Comparison of ENCODE assay signal across 19 mouse cellular contexts in the genomic region with DNA sequence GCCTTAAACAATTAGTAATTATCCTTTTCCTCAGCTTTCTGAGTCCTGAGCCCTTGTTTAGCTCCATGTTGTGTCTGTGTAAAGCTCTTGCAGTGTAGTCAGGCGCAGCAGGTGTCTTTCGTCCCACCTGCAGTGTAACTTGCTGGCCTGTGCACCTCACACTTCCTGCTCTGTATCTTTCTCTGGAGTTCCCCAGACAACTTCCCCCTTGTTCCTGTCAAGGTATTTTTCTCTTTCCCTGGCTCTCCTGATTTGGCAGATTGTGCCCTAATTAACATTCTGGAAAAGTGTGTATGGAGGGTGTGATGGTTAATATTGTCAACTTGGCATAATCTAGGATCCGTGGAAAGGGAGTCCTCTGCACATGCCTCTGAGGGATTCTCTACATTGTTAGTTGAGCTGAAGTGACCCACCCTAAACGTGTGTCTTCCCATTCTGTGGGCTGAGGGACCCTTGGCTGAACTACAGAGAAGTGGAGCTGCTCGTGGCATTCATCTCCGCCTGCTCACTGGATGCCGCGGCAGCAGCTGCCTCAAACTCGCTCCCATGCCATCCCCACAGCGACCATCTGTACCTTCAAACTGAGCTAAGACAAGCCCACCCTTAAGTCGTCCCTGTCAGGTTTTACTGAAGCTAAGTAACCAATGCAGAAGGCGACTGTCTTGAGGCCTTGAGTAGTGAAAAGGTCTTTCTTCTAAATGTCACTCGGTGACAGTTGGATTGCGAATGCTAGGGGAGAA. TPM values are rescaled to one million over a fixed set of nuclear protein-coding genes. Genes with fewer than 3 reads are reported as not detected.
DNase-seq lines count a peak whose midpoint lies in the region; ATAC-seq and TF ChIP-seq lines count a peak whose summit lies in the region.
"Had no signal": no experiment of that assay in that cellular context is flagged by ENCODE, and none has a peak within 500 bp of the region (broad histone marks: within the 10 kb centered on the region; RNA-seq: fewer than 3 reads in every experiment).

No protein-coding gene starts in this region.

- H3K9ac ChIP-seq in forebrain, embryonic 14.5 days (ENCODE audit: low read length): no peak overlapping the region
- H3K9ac ChIP-seq: embryonic facial prominence, embryonic 13.5 days; liver, postnatal 0 days had no signal

- H3K36me3 ChIP-seq in forebrain, embryonic 14.5 days (ENCODE audit: control insufficient read depth, insufficient read depth, low read length): peaks cover 35% of the 10 kb centered on the region
- H3K36me3 ChIP-seq in forebrain, embryonic 10.5 days (replicated peaks): peaks cover 60% of the 10 kb centered on the region

- no peak overlapping the region for H3K4me3 ChIP-seq in forebrain, embryonic 14.5 days (ENCODE audit: low read depth, low read length)
- H3K4me3 ChIP-seq in forebrain, embryonic 10.5 days: no peak overlapping the region
- no peak overlapping the region for H3K4me3 ChIP-seq in left cerebral cortex, adult 2 months
- H3K4me3 ChIP-seq in cortical plate, adult 2 months (ENCODE audit: insufficient read depth, low read length): no peak overlapping the region
- H3K4me3 ChIP-seq: embryonic facial prominence, embryonic 13.5 days; heart, embryonic 10.5 days had no signal

- no peaks in the 10 kb centered on the region for H3K4me1 ChIP-seq in forebrain, embryonic 14.5 days (ENCODE audit: control insufficient read depth, insufficient read depth, low read length)
- no peaks in the 10 kb centered on the region for H3K4me1 ChIP-seq in forebrain, embryonic 10.5 days
- peaks cover 10% of the 10 kb centered on the region for H3K4me1 ChIP-seq in cortical plate, adult 2 months (ENCODE audit: control insufficient read depth, insufficient read depth, low read length)
- H3K4me1 ChIP-seq: heart, embryonic 10.5 days had no signal

- TF ChIP-seq CTCF in left cerebral cortex, adult 2 months (IDR thresholded peaks at IDR 0.05): no peak
- TF ChIP-seq CTCF in cortical plate, adult 2 months (IDR thresholded peaks at IDR 0.05; ENCODE audit: extremely low read depth, insufficient read depth, low read length): no peak

- TF ChIP-seq POLR2A in cortical plate, adult 2 months (IDR thresholded peaks at IDR 0.05; ENCODE audit: extremely low read depth, insufficient read depth, low read length): no peak

- peak; percentile 45; the same call in 1 of the 2 replicates for ATAC-seq in forebrain, embryonic 14.5 days
- ATAC-seq: liver, postnatal 0 days had no signal

- DNase-seq in forebrain, embryonic 14.5 days (ENCODE audit: low spot score): peak; percentile 29
- no peak for DNase-seq in forebrain, embryonic 10.5 days (ENCODE audit: extremely low spot score, low spot score)
- no peak for DNase-seq in left cerebral cortex, adult 2 months (ENCODE audit: extremely low spot score in 1 of 2, low spot score in 2 of 2)
- DNase-seq in left cerebral cortex, postnatal 25 days (ENCODE audit: low spot score in 2 of 2): no peak
- peak; percentile 34 for DNase-seq in CD4-positive, CD25-positive, alpha-beta regulatory T cell, adult 2 months (ENCODE audit: low read depth, low spot score)
- DNase-seq in ovary, postnatal 10 days (ENCODE audit: low spot score): no peak
- DNase-seq: adrenal gland, adult 2 months; heart, postnatal 14 days; kidney, adult 8-10 months; kidney, postnatal 25 days; liver; liver, postnatal 0 days; retina, postnatal 1 day; thymus, postnatal 14 days had no signal

- intact Hi-C loops in left cerebral cortex, adult 2 months (cut with DNase I): no loop called here
- intact Hi-C loops in left cerebral cortex, postnatal 25 days (cut with DNase I): no loop called here

- 65% methylated on average over 14 of the region's 14 CpGs for WGBS in forebrain, embryonic 14.5 days
- 88% methylated on average over 14 of the region's 14 CpGs for WGBS in forebrain, embryonic 10.5 days

- H3K27me3 ChIP-seq in forebrain, embryonic 14.5 days (replicated peaks; ENCODE audit: control insufficient read depth, insufficient read depth, low read length): no peaks in the 10 kb centered on the region
- no peaks in the 10 kb centered on the region for H3K27me3 ChIP-seq in forebrain, embryonic 10.5 days (ENCODE audit: poor library complexity, severe bottlenecking)
- H3K27me3 ChIP-seq: CH12.LX; embryonic facial prominence, embryonic 13.5 days had no signal

- no peaks in the 10 kb centered on the region for H3K9me3 ChIP-seq in forebrain, embryonic 14.5 days (replicated peaks; ENCODE audit: control insufficient read depth, low read length)
- no peaks in the 10 kb centered on the region for H3K9me3 ChIP-seq in forebrain, embryonic 10.5 days
- H3K9me3 ChIP-seq: embryonic facial prominence, embryonic 13.5 days; heart, embryonic 10.5 days had no signal

- no peak overlapping the region for H3K4me2 ChIP-seq in forebrain, embryonic 14.5 days (ENCODE audit: low read length)
- H3K4me2 ChIP-seq: embryonic facial prominence, embryonic 13.5 days had no signal

- H3K27ac ChIP-seq in forebrain, embryonic 14.5 days (ENCODE audit: low read depth, low read length): 0 out of 2 replicates have a peak overlapping the region, but pooled peaks have one; percentile 27
- H3K27ac ChIP-seq in forebrain, embryonic 10.5 days: no peak overlapping the region
- H3K27ac ChIP-seq in left cerebral cortex, adult 2 months: peak overlapping the region; percentile 60; the same call in 1 of the 2 replicates
- peak overlapping the region; percentile 47; the same call in 1 of the 2 replicates for H3K27ac ChIP-seq in cortical plate, adult 2 months (ENCODE audit: insufficient read depth, low read length)
- H3K27ac ChIP-seq: embryonic facial prominence, embryonic 13.5 days; heart, embryonic 10.5 days; stomach, postnatal 0 days had no signal

RNA-seq across cellular contexts. Expression of a gene that starts 42.2 kb away (rescaled TPM):
- polyA plus RNA-seq in forebrain, embryonic 14.5 days (2014; fragmentation: Nextera tagmentation; extraction: Ambion mirVana): 35.0 and 36.0 TPM in 2 replicates
- 33.5 and 33.6 TPM in 2 replicates for polyA plus RNA-seq in forebrain, embryonic 10.5 days (2016; fragmentation: Nextera tagmentation; extraction: Ambion mirVana)
- 10 to 100 TPM; 18.8 to 21.4 TPM for total RNA-seq in left cerebral cortex, adult 2 months (2021)
- total RNA-seq in left cerebral cortex, postnatal 25 days (2021): 10 to 100 TPM; 21.2 to 23.3 TPM
- polyA plus RNA-seq in cortical plate, adult 2 months (2012; rRNA removed): 23.9 and 24.0 TPM in 2 replicates

Comparison
In these comparisons a context has a peak if more than half of its experiments do, and no peak if none do; other contexts are left out.
1. DNase-seq: peak in forebrain, embryonic 14.5 days (single experiment) and CD4-positive, CD25-positive, alpha-beta regulatory T cell, adult 2 months (single experiment); none in forebrain, embryonic 10.5 days (single experiment), left cerebral cortex, adult 2 months (0 of 2), left cerebral cortex, postnatal 25 days (0 of 2) and ovary, postnatal 10 days (single experiment).